Mouse (Mus musculus): Measurements from ENCODE around the gene Foxm1.

Foxm1 gene

DNA sequence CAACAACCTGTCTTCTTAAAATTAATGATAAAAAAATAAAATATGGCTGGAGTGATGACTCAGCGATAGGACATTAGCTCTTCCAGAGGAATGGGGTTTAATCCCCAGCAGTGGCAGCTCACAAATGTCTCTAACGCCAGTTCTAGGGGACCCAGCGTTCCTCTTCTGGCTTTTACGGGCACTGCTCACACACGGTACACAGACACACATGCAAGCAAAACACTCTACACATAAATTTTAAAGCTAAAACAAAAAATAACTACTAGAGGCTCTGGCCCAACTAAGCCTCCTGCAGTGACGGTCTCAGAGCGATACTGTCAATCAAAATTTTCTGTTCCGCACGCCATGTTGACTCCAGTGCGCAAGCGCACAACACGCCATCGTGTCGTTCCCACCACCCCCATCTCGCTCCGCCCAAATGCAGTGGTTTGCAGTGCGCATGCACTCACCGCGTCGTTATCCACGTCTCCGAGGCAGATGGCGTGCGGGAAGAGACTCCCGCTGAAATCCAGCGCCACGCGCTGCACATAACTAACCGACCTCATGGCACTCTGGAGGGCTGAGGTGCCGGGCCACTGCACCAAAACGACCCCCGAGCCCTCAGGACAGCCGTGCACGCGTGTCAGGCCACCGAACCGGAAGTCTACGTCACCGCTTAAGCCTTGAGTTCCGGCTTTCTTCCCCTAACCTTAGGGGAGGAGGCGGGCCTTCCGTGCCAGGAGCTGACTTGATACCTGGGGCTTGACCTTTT lies 61.7 kb downstream of the Foxm1 start, which contains the start of gene Itfg2:
Gene Itfg2, minus strand, starts transcription at position 663 of the 751 bp plus-strand sequence.
- peak; percentile 94 to 96 for DNase-seq (ENCODE audit: low spot score in 2 of 2)

DNA sequence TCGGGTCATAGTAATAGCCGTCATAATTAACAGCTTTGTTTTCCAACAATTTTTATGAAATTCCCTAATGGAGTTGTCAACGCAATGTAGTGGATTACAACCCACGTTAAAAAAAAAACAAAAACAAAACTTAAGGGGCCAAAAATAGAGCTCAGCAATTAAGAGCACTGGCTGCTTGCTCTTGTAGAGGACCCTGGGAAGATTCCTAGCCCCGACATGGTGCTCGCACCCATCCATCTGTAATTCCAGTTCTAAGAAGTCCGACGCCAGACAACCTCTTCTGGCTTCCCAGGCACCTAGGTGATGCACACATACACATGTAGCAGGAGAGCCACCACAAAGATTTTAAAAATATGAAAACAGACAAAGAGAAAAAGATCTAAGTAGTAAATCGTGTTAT lies 62.3 kb downstream of the Foxm1 start:
- DNase-seq (ENCODE audit: low spot score in 2 of 2) = no peak

All from frontal cortex, postnatal 25 days (tissue).